Mouse (Mus musculus) spleen, adult 2 months (tissue): Measurements from ENCODE around the gene Pde7b.

ENCODE experiments used
- CTCF ChIP-seq: fragments of 200-500 bp; IDR thresholded peaks from 2 replicates; pipeline ENCODE4 v1.5.1; 2011; ENCODE audit warnings: mild to moderate bottlenecking, inconsistent platforms; ENCODE audit not compliant: insufficient read depth, insufficient read length, insufficient replicate concordance; ENCODE audit errors: extremely low read depth
- POLR2A ChIP-seq: fragments of 200-500 bp; IDR thresholded peaks from 2 replicates; pipeline ENCODE4 v1.6.1; 2011; ENCODE audit warnings: low read depth, low read length, inconsistent platforms

GRCm38 (mm10) chr10:20543121-20543520, 181.8 kb downstream of the Pde7b start:
- TF ChIP-seq CTCF (no peak), POLR2A (no peak)
